Mouse (Mus musculus) ES-E14 (cell line): ENCODE measurements around the gene Rnf220.

Experiments used
- CHD2 ChIP-seq: IDR thresholded peaks from 2 replicates; pipeline ENCODE4 v1.6.1; 2014; ENCODE audit warnings: mild to moderate bottlenecking, low read depth, low read length, inconsistent platforms
- HCFC1 ChIP-seq: IDR thresholded peaks from 2 replicates; pipeline ENCODE4 v1.6.1; 2012; ENCODE audit warnings: low read length, inconsistent platforms, borderline replicate concordance; ENCODE audit not compliant: insufficient read depth

DNA sequence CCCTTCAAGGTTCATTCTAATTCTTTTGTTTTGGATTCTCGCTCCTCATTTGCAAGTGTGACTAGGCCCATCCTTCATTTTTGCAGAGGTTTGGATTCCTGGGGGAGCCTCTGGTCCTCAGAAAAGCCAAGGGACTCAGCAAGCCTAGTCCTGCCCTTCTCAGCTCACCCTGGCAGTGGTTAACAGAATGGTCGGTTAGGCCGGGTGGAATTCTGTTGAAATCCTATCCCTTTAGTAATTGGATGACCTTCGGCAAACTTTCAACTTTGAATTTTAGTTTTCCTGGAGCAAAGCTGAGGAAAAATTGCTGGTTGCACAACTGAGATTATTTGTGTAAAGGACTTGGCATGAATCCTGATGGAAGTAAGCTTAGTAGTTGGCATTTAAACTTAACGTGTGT is 244.5 kb downstream of the Rnf220 start:
- no peak for TF ChIP-seq HCFC1
- no peak for TF ChIP-seq CHD2
